Mouse (Mus musculus) testis, adult 10 weeks (tissue): Measurements from ENCODE around the gene Gm10118. TPM values are rescaled to one million over a fixed set of nuclear protein-coding genes. Genes with fewer than 3 reads are reported as not detected.

Experiments used
- polyA plus RNA-seq: library from polyadenylated mRNA; stranded (reverse); fragments of 350-450 nt; fragmentation: Illumina TruSeq; extraction: RNeasy Lipid Tissue Mini Kit (QIAGEN cat#74804); gene quantifications from one replicate; pipeline ENCODE4 v1.2.3, GENCODE M21; 2014; ENCODE audit warnings: low read depth, low replicate concordance

Gm10118 gene
- not detected for polyA plus RNA-seq

DNA sequence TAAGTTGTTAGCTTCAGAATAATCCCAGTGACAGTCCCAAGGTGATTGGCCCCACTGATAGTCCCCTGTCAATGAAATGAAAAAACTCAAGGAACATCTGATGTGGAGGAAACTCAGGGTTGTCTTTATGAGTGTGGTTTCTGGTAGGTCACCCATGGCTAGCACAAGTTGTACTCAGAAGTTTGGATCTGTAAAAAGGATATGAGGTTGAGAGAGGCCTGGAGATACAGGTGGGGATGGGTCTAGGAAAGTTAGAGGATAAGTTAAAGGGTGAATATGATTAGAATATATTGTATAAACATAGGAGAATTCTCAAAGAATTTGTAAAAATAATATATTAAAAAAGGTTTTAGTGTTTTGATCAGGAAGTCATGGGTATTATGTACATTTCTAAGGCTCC, at the start of gene Gm10118:
Gene Gm10118, minus strand, starts transcription at position 101 of the 400 bp plus-strand sequence.

Other genes starting within 250 kb of the Gm10118 start
- gene Lrrtm3, start 162.8 kb upstream of the Gm10118 start, polyA plus RNA-seq: 0.49 TPM